Mouse (Mus musculus) lung, embryonic 14.5 days (tissue): ENCODE data around the gene Enox1. TPM values are rescaled to one million over a fixed set of nuclear protein-coding genes. Genes with fewer than 3 reads are reported as not detected.

Experiments used
- ATAC-seq: fragments of 200-750 bp; cut with Nextera tagmentation; 2 replicates; pipeline ENCODE4 v1.8.0; 2017; ENCODE audit warnings: mild to moderate bottlenecking, moderate TSS enrichment, moderate library complexity; ENCODE audit not compliant: insufficient read depth
- DNase-seq: peaks from one replicate; pipeline ENCODE4 v3.0.0-alpha.2; 2015
- H3K27ac ChIP-seq: fragments of 300-500 bp; sonication (generic); 2 replicates; pipeline ENCODE4 v1.5.1; 2014; ENCODE audit warnings: low read depth, mild to moderate bottlenecking, moderate library complexity
- H3K27me3 ChIP-seq: fragments of 300-500 bp; sonication (generic); 2 replicates; pipeline ENCODE4 v1.6.1; 2014; ENCODE audit warnings: low read length, control low read depth; ENCODE audit not compliant: insufficient read depth
- H3K36me3 ChIP-seq: fragments of 300-500 bp; sonication (generic); 2 replicates; pipeline ENCODE4 v1.6.1; 2014; ENCODE audit warnings: control low read depth; ENCODE audit not compliant: insufficient read depth
- H3K4me1 ChIP-seq: fragments of 300-500 bp; sonication (generic); 2 replicates; pipeline ENCODE4 v1.6.1; 2014; ENCODE audit warnings: antibody characterized with exemption, control low read depth; ENCODE audit not compliant: insufficient read depth
- H3K4me2 ChIP-seq: fragments of 300-500 bp; sonication (generic); 2 replicates; pipeline ENCODE4 v1.6.1; 2014; ENCODE audit warnings: mild to moderate bottlenecking
- H3K4me3 ChIP-seq: fragments of 300-500 bp; sonication (generic); 2 replicates; pipeline ENCODE4 v1.5.1; 2014; ENCODE audit warnings: low read depth, low read length
- H3K9ac ChIP-seq: fragments of 300-500 bp; sonication (generic); 2 replicates; pipeline ENCODE4 v1.6.1; 2014
- H3K9me3 ChIP-seq: fragments of 300-500 bp; sonication (generic); 2 replicates; pipeline ENCODE4 v1.6.1; 2016; ENCODE audit warnings: low read depth, low read length, control low read depth
- CTCF ChIP-seq: IDR thresholded peaks from 2 replicates; pipeline ENCODE4 v1.5.1; 2016; ENCODE audit warnings: antibody characterized with exemption, low read depth
- WGBS: fragments of 180-500 bp; shearing (Covaris S2); extraction: QIAGEN DNeasy Blood & Tissue Kit; methylation state at CpG from one replicate; pipeline ENCODE4 v1.1.7; 2014; 5-methylcytosine and 5-hydroxymethylcytosine counted together
- polyA plus RNA-seq: library from polyadenylated mRNA; unstranded; fragments of >200 nt; fragmentation: Nextera tagmentation; extraction: Ambion mirVana; gene quantifications from 2 replicates; pipeline ENCODE4 v1.2.1, GENCODE M21; 2014

Enox1 gene
- polyA plus RNA-seq, 1 experiment from 2014 or later, result 2.8 TPM

DNA sequence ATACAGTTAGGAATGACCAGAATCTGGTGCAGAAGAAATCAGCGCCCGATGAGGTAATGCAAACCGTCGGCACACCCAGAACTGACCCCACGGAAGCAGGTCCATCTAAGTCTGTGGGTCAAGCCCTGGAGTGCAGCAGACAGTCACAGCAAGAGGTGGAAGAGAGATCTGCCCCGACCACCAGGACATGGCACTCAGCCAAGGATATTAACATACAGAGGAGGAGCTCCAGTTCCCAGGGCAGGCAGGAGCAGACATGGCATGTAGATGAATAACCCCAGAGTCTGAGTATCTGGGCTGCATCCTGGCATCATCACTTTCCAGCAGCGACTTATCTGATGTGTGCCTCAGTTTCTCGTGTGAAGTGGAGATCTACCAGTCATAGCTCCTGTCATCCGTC, 523.3 kb downstream of the Enox1 start:
- ATAC-seq (no peak), DNase-seq (peak; percentile 34)
- Histone ChIP-seq H3K4me2 (no peak overlapping the region), H3K4me3 (no peak overlapping the region), H3K9ac (no peak overlapping the region), H3K36me3 (no peaks in the 10 kb centered on the region), H3K27me3 (no peaks in the 10 kb centered on the region), H3K9me3 (no peaks in the 10 kb centered on the region), H3K27ac (no peak overlapping the region), H3K4me1 (no peaks in the 10 kb centered on the region)
- WGBS, result 59% methylated on average over 9 of the region's 9 CpGs
- no peak for TF ChIP-seq CTCF

DNA sequence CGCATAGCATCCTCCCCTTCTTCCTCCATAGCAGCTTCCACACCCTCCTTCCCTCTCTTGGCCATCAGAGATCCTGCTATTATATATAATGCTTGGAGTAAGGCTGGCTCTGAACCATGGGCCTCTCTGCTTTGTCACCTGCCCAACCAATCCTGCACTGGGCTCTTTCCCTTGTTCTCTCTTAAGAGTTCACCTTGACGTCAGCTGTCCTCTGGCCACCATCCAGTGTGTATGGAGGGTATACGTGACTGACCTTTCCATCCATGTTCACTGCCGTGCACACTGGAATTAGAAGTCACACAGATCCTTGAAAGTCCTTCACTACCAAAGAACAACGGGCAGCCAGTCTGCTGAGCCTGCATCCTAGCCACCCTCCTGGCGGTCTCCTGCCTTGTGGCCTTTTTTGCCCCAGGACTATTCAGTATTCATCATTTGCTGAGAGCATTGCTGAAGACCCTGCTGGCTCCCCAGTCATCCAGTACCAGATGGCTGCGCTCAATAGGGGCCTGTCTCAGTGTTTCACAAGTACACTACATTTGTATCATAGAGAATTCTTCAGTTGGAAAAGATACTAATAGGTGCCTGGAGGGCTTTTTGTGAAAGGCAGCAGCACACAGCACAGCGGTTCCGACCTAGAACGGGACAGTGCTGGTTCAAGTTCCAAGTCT, 526.5 kb downstream of the Enox1 start:
- DNase-seq (no peak), ATAC-seq (no peak)
- Histone ChIP-seq H3K27me3 (no peaks in the 10 kb centered on the region), H3K27ac (no peak overlapping the region), H3K36me3 (no peaks in the 10 kb centered on the region), H3K9me3 (no peaks in the 10 kb centered on the region), H3K9ac (no peak overlapping the region), H3K4me1 (no peaks in the 10 kb centered on the region), H3K4me3 (no peak overlapping the region), H3K4me2 (no peak overlapping the region)
- 87% methylated on average over 10 of the region's 10 CpGs for WGBS
- TF ChIP-seq CTCF, result no peak

- WGBS, result 81% methylated on average over 4 of the region's 4 CpGs
- DNase-seq (no peak), ATAC-seq (no peak)
- H3K4me2 ChIP-seq, result no peak overlapping the region
- no peaks in the 10 kb centered on the region for H3K27me3 ChIP-seq
- no peaks in the 10 kb centered on the region for H3K36me3 ChIP-seq
- no peak overlapping the region for H3K4me3 ChIP-seq
- H3K27ac ChIP-seq, result no peak overlapping the region
- H3K9me3 ChIP-seq, result no peaks in the 10 kb centered on the region
- no peak overlapping the region for H3K9ac ChIP-seq
- TF ChIP-seq CTCF, result no peak
- H3K4me1 ChIP-seq, result no peaks in the 10 kb centered on the region
These were observed 533.3 kb downstream of the Enox1 start for GRCm38 (mm10) chr14:77689816-77690215.

DNA sequence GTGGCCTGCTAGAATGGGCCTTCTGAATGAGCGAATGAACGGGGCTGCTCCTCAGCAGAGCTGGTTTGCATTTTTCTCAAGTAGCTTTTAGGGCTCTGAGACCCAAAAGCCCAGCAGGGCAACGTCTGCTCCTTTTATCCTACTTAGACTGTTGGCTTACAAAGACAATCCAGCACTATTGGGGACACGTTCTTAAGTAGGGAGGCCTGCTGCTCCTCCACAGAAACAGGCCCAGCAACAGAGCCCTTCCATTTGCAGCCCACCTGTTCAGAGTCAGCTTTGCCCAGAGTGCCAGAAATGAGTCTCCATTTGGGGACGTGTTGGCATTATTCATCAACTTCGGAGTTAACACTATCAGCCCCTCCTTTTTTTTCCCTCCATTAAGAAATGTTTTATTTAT, 548.4 kb downstream of the Enox1 start:
- Histone ChIP-seq H3K4me1 (no peaks in the 10 kb centered on the region), H3K4me2 (no peak overlapping the region), H3K27me3 (no peaks in the 10 kb centered on the region), H3K9me3 (no peaks in the 10 kb centered on the region), H3K36me3 (no peaks in the 10 kb centered on the region), H3K9ac (no peak overlapping the region), H3K27ac (no peak overlapping the region), H3K4me3 (no peak overlapping the region)
- no peak for DNase-seq
- ATAC-seq, result no peak
- WGBS, result 68% methylated on average over 6 of the region's 6 CpGs
- no peak for TF ChIP-seq CTCF

DNA sequence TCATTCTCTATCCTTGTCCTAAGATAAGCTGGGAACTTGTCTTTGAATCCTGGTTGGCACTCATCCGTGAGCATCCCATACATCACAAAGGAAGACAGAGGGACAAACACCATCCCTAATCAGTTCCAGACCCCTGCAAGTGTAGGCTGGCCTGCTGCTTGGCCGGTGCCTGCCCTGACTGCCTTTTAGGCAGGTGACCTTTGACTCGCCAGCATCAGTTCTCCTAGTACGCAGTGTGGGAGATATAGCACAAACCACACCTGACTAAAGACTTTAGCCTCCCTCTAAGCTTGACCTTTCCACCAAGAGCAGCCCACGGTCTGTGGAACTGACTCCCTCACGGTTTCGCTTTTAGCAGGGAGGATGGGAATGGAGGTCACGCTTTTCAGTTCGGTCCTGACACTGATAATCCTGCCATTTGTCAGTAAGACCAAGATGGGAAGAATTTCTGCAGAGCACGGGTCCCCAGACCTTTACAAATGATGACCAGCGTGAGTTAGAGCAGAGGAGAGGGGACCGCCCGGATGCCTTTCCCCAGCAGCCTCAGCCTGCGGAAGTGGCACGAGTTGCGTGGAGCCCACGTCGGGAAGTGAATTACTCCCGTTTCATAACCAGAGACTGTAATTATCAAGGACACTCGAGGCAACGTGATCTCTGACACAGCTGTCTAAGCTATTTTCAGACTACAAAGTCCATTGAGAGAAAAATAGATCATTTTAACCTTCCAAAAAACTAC, 550.1 kb downstream of the Enox1 start:
- DNase-seq (no peak), ATAC-seq (no peak)
- no peak for TF ChIP-seq CTCF
- no peaks in the 10 kb centered on the region for H3K9me3 ChIP-seq
- H3K27me3 ChIP-seq, result no peaks in the 10 kb centered on the region
- no peak overlapping the region; the same call in 1 of the 2 replicates for H3K9ac ChIP-seq
- H3K4me3 ChIP-seq, result peak overlapping the region; percentile 16; the same call in 1 of the 2 replicates
- no peak overlapping the region for H3K27ac ChIP-seq
- H3K4me2 ChIP-seq, result peak overlapping the region; percentile 55
- no peaks in the 10 kb centered on the region for H3K36me3 ChIP-seq
- WGBS, result 35% methylated on average over 21 of the region's 21 CpGs
- H3K4me1 ChIP-seq, result no peaks in the 10 kb centered on the region

DNA sequence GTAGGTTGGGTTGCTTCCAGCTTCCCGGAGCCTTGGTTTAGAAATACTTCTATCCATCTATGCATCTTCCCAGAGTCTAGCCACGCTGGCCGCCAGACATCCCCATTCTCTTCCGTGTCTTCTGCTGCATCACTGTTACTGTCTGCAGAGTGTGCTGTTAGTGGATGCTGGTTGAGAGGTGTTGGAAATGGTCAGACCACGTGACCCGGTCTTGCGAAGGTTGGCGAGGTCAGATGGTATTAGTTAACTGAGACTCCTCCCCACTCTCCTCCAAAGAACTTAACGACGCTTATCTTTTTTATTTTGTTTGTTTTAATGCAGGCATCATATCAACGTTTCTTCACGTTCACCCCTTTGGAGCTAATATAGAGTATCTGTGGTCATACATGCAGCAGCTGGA, 550.7 kb downstream of the Enox1 start:
- no peaks in the 10 kb centered on the region for H3K27me3 ChIP-seq
- no peaks in the 10 kb centered on the region for H3K36me3 ChIP-seq
- 46% methylated on average over 12 of the region's 12 CpGs for WGBS
- H3K4me2 ChIP-seq, result peak overlapping the region; percentile 55
- DNase-seq (peak; percentile 41), ATAC-seq (peak; percentile 44; the same call in 1 of the 2 replicates)
- no peak for TF ChIP-seq CTCF
- H3K4me1 ChIP-seq, result no peaks in the 10 kb centered on the region
- H3K27ac ChIP-seq, result no peak overlapping the region
- no peak overlapping the region; the same call in 1 of the 2 replicates for H3K9ac ChIP-seq
- H3K4me3 ChIP-seq, result peak overlapping the region; percentile 16; the same call in 1 of the 2 replicates
- no peaks in the 10 kb centered on the region for H3K9me3 ChIP-seq

DNA sequence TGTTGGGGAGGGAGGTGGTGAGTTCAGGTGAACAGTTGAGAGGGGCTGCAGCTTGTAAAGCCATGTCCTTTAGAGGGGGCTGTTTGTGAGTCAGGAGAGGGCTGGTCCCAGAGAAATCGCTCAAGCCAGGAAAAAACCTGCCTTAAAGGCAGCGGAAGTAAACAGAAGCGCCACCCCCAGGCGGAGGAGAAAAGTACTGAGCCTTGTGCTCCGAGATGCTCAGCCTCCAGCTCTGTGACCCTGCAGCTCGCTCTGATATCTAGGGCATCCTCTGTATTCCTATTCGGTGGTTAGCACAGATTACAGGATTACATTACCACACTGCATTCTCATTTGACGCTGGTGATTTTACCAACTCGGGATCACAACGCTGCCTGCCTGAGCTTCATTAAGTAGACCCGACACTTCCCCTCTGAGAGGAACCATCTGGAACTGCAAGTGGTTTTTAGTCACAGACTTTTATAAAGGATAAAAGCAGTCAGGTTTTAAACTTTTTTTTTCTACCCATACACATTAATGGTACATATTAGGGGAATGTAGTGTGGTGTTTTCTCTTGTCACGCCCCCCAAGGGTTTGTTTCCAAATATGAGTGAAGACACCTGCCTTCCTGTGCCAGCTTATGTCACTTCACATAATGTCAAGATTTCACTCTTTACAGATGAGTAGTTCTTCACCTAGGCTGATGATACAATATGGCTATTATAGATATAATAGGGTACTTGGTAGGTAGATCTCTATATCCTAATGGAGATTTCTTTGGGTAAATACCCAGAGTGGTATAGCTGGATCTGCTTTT, 552.0 kb downstream of the Enox1 start:
- Histone ChIP-seq H3K9ac (no peak overlapping the region), H3K4me1 (no peaks in the 10 kb centered on the region), H3K4me2 (no peak overlapping the region), H3K9me3 (no peaks in the 10 kb centered on the region), H3K36me3 (no peaks in the 10 kb centered on the region), H3K27me3 (no peaks in the 10 kb centered on the region), H3K27ac (no peak overlapping the region), H3K4me3 (no peak overlapping the region)
- ATAC-seq, result no peak
- WGBS, result 47% methylated on average over 12 of the region's 12 CpGs
- peak; percentile 48 for DNase-seq
- peak; percentile 25 for TF ChIP-seq CTCF
